Mouse (Mus musculus): ENCODE data around the gene Mindy4b-ps. TPM values are rescaled to one million over a fixed set of nuclear protein-coding genes. Genes with fewer than 3 reads are reported as not detected.
"Not testable (repeated sequence)": the region's sequence is repeated elsewhere in the genome, so short reads cannot be mapped to it uniquely, and the experiment has no call there.

Gene Mindy4b-ps
- polyA plus RNA-seq (2015; fragmentation: Nextera tagmentation; extraction: Ambion mirVana): 0.07 TPM in 1 of 2 replicates, not detected in the other

GRCm38 (mm10) chr3:58822211-58822610, at the start of gene Mindy4b-ps:
Gene Mindy4b-ps (minus strand): TSS chr3:58822311.
- no peak within 1 kb of the TSS for H3K27ac ChIP-seq (replicated peaks)
- H3K36me3 ChIP-seq: no peaks in the 10 kb centered on the region
- peaks cover 6% of the 10 kb centered on the region; the same call in 1 of the 2 replicates for H3K4me1 ChIP-seq (replicated peaks)
- H3K4me2 ChIP-seq: no peak within 1 kb of the TSS
- no peak within 1 kb of the TSS for H3K9ac ChIP-seq
- no peaks in the 10 kb centered on the region for H3K27me3 ChIP-seq
- no peaks in the 10 kb centered on the region for H3K9me3 ChIP-seq
- H3K4me3 ChIP-seq: no peak within 1 kb of the TSS
- WGBS: 71% methylated on average over 4 of the region's 4 CpGs
- ATAC-seq (ENCODE audit: low FRiP score, low read depth): no peak

- not testable (repeated sequence) for H3K27ac ChIP-seq (replicated peaks); ATAC-seq (ENCODE audit: low FRiP score, low read depth); H3K9ac ChIP-seq; H3K9me3 ChIP-seq; H3K4me2 ChIP-seq; H3K4me3 ChIP-seq; H3K36me3 ChIP-seq; H3K4me1 ChIP-seq (replicated peaks); H3K27me3 ChIP-seq
- 82% methylated on average over 2 of the region's 2 CpGs for WGBS
Observed at GRCm38 (mm10) chr3:58871882-58872281, 49.8 kb upstream of the Mindy4b-ps start.

- H3K9ac ChIP-seq: no peak overlapping the region
- H3K4me3 ChIP-seq: no peak overlapping the region
- H3K4me1 ChIP-seq (replicated peaks): 0 out of 2 replicates have a peak, but pooled peaks cover 3% of the 10 kb centered on the region
- 32% methylated on average over 7 of the region's 7 CpGs for WGBS
- no peak overlapping the region for H3K27ac ChIP-seq (replicated peaks)
- no peaks in the 10 kb centered on the region for H3K9me3 ChIP-seq
- H3K36me3 ChIP-seq: no peaks in the 10 kb centered on the region
- no peak for ATAC-seq (ENCODE audit: low FRiP score, low read depth)
- H3K27me3 ChIP-seq: no peaks in the 10 kb centered on the region
- H3K4me2 ChIP-seq: no peak overlapping the region
Observed at GRCm38 (mm10) chr3:58865690-58866089, 43.6 kb upstream of the Mindy4b-ps start.

- 75% methylated on average over 2 of the region's 2 CpGs for WGBS
Observed at GRCm38 (mm10) chr3:58862976-58863375, 40.9 kb upstream of the Mindy4b-ps start.

GRCm38 (mm10) chr3:58843415-58843814, 21.3 kb upstream of the Mindy4b-ps start:
- Histone ChIP-seq H3K27me3 (no peaks in the 10 kb centered on the region), H3K9ac (no peak overlapping the region), H3K27ac (replicated peaks) (no peak overlapping the region), H3K36me3 (no peaks in the 10 kb centered on the region), H3K9me3 (no peaks in the 10 kb centered on the region), H3K4me2 (no peak overlapping the region), H3K4me1 (replicated peaks) (no peaks in the 10 kb centered on the region), H3K4me3 (no peak overlapping the region)
- 58% methylated on average over 1 of the region's 1 CpGs for WGBS
- ATAC-seq (ENCODE audit: low FRiP score, low read depth): no peak; the same call in 1 of the 2 replicates

More at GRCm38 (mm10) chr3:58862976-58863375, 40.9 kb upstream of the Mindy4b-ps start:
- Histone ChIP-seq H3K9ac (no peak overlapping the region), H3K9me3 (no peaks in the 10 kb centered on the region), H3K27ac (replicated peaks) (no peak overlapping the region), H3K4me2 (no peak overlapping the region), H3K4me1 (replicated peaks) (0 out of 2 replicates have a peak, but pooled peaks cover 3% of the 10 kb centered on the region), H3K4me3 (no peak overlapping the region), H3K36me3 (no peaks in the 10 kb centered on the region), H3K27me3 (no peaks in the 10 kb centered on the region)
- no peak for ATAC-seq (ENCODE audit: low FRiP score, low read depth)

GRCm38 (mm10) chr3:58833442-58834160, 11.5 kb upstream of the Mindy4b-ps start:
- Histone ChIP-seq H3K27me3 (no peaks in the 10 kb centered on the region), H3K4me2 (no peak overlapping the region), H3K27ac (replicated peaks) (no peak overlapping the region), H3K9ac (no peak overlapping the region), H3K36me3 (no peaks in the 10 kb centered on the region), H3K4me1 (replicated peaks) (no peaks in the 10 kb centered on the region), H3K9me3 (no peaks in the 10 kb centered on the region), H3K4me3 (no peak overlapping the region)
- WGBS: 75% methylated on average over 5 of the region's 5 CpGs
- no peak for ATAC-seq (ENCODE audit: low FRiP score, low read depth)

GRCm38 (mm10) chr3:58832888-58833287, 10.8 kb upstream of the Mindy4b-ps start:
- Histone ChIP-seq H3K4me2 (no peak overlapping the region), H3K36me3 (no peaks in the 10 kb centered on the region), H3K4me3 (no peak overlapping the region), H3K27ac (replicated peaks) (no peak overlapping the region), H3K9me3 (no peaks in the 10 kb centered on the region), H3K9ac (no peak overlapping the region), H3K27me3 (no peaks in the 10 kb centered on the region), H3K4me1 (replicated peaks) (no peaks in the 10 kb centered on the region)
- no peak for ATAC-seq (ENCODE audit: low FRiP score, low read depth)
- WGBS: 68% methylated on average over 2 of the region's 2 CpGs

GRCm38 (mm10) chr3:58831586-58831985, 9.5 kb upstream of the Mindy4b-ps start:
- no peak overlapping the region for H3K4me3 ChIP-seq
- H3K4me2 ChIP-seq: no peak overlapping the region
- 90% methylated on average over 5 of the region's 5 CpGs for WGBS
- H3K9me3 ChIP-seq: no peaks in the 10 kb centered on the region
- no peaks in the 10 kb centered on the region for H3K27me3 ChIP-seq
- ATAC-seq (ENCODE audit: low FRiP score, low read depth): no peak
- no peak overlapping the region for H3K27ac ChIP-seq (replicated peaks)
- no peaks in the 10 kb centered on the region for H3K4me1 ChIP-seq (replicated peaks)
- H3K9ac ChIP-seq: no peak overlapping the region
- no peaks in the 10 kb centered on the region for H3K36me3 ChIP-seq

GRCm38 (mm10) chr3:58829926-58830325, 7.8 kb upstream of the Mindy4b-ps start:
- H3K9me3 ChIP-seq: no peaks in the 10 kb centered on the region
- 95% methylated on average over 1 of the region's 1 CpGs for WGBS
- H3K4me1 ChIP-seq (replicated peaks): no peaks in the 10 kb centered on the region
- H3K27me3 ChIP-seq: no peaks in the 10 kb centered on the region
- ATAC-seq (ENCODE audit: low FRiP score, low read depth): no peak
- H3K4me3 ChIP-seq: no peak overlapping the region
- no peak overlapping the region for H3K4me2 ChIP-seq
- H3K9ac ChIP-seq: no peak overlapping the region
- no peaks in the 10 kb centered on the region for H3K36me3 ChIP-seq
- H3K27ac ChIP-seq (replicated peaks): no peak overlapping the region

GRCm38 (mm10) chr3:58828366-58829153, 6.4 kb upstream of the Mindy4b-ps start:
- Histone ChIP-seq H3K4me2 (no peak overlapping the region), H3K9ac (no peak overlapping the region), H3K4me3 (no peak overlapping the region), H3K36me3 (no peaks in the 10 kb centered on the region), H3K9me3 (no peaks in the 10 kb centered on the region), H3K27ac (replicated peaks) (no peak overlapping the region), H3K27me3 (no peaks in the 10 kb centered on the region), H3K4me1 (replicated peaks) (no peaks in the 10 kb centered on the region)
- 66% methylated on average over 14 of the region's 14 CpGs for WGBS
- ATAC-seq (ENCODE audit: low FRiP score, low read depth): no peak

- no peaks in the 10 kb centered on the region for H3K36me3 ChIP-seq
Observed at GRCm38 (mm10) chr3:58826266-58826665, 4.2 kb upstream of the Mindy4b-ps start.

GRCm38 (mm10) chr3:58817337-58817736, 4.8 kb downstream of the Mindy4b-ps start:
- no peak overlapping the region for H3K27ac ChIP-seq (replicated peaks)
- no peaks in the 10 kb centered on the region for H3K27me3 ChIP-seq
- no peak overlapping the region for H3K4me2 ChIP-seq
- 0 out of 2 replicates have a peak, but pooled peaks have one; percentile 24 for ATAC-seq (ENCODE audit: low FRiP score, low read depth)
- no peak overlapping the region for H3K4me3 ChIP-seq
- no peaks in the 10 kb centered on the region for H3K36me3 ChIP-seq
- peaks cover 6% of the 10 kb centered on the region; the same call in 1 of the 2 replicates for H3K4me1 ChIP-seq (replicated peaks)
- WGBS: 9% methylated on average over 6 of the region's 6 CpGs
- H3K9me3 ChIP-seq: no peaks in the 10 kb centered on the region
- H3K9ac ChIP-seq: no peak overlapping the region

More at GRCm38 (mm10) chr3:58826266-58826665, 4.2 kb upstream of the Mindy4b-ps start:
- H3K4me1 ChIP-seq (replicated peaks): no peaks in the 10 kb centered on the region
- H3K9me3 ChIP-seq: no peaks in the 10 kb centered on the region
- no peak overlapping the region for H3K27ac ChIP-seq (replicated peaks)
- no peak overlapping the region for H3K4me2 ChIP-seq
- ATAC-seq (ENCODE audit: low FRiP score, low read depth): peak; percentile 51; the same call in 1 of the 2 replicates
- H3K4me3 ChIP-seq: no peak overlapping the region
- WGBS: 9% methylated on average over 4 of the region's 4 CpGs
- no peaks in the 10 kb centered on the region for H3K27me3 ChIP-seq
- no peak overlapping the region for H3K9ac ChIP-seq

Data from hindbrain, embryonic 15.5 days (tissue).